ENCODE assay signal across 8 mouse cellular contexts in the genomic region with DNA sequence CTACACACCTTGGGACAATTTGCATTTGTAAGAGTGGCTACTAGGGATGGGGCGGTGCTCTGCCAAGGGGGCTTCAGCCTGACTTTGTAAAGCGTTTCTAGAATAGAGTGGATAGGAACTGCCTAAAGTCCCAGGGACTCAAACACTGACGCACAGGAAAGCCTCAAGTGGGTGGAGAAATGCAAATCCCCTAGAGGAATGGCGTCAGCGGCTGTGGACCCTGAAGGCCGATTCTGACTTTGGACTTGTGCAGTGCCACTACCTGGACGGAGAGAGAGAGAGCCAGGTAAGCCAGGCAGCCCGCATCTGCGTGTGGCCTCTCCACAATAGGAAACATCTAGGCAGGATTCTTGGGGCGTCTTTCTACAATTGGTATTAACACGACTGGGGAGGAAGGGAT. TPM values are rescaled to one million over a fixed set of nuclear protein-coding genes. Genes with fewer than 3 reads are reported as not detected.
DNase-seq lines count a peak whose midpoint lies in the region; ATAC-seq and TF ChIP-seq lines count a peak whose summit lies in the region.

No protein-coding gene starts in this region.

- no peak for ATAC-seq in hindbrain, embryonic 11.5 days (ENCODE audit: low FRiP score)
- ATAC-seq in liver, embryonic 14.5 days (ENCODE audit: insufficient read depth): no peak
- ATAC-seq in monocyte, adult 5-6 weeks (replicated peaks; ENCODE audit: insufficient number of reproducible peaks, low FRiP score, low TSS enrichment, poor library complexity, severe bottlenecking): peak; percentile 68

- 5% methylated on average over 11 of the region's 11 CpGs for WGBS in hindbrain, embryonic 11.5 days
- WGBS in liver, embryonic 14.5 days (ENCODE audit: insufficient replicate concordance): 2% methylated on average over 11 of the region's 11 CpGs

- no peak overlapping the region for H3K27ac ChIP-seq in hindbrain, embryonic 11.5 days (ENCODE audit: low read depth, low read length)
- H3K27ac ChIP-seq in liver, embryonic 14.5 days: no peak overlapping the region

- no peaks in the 10 kb centered on the region for H3K36me3 ChIP-seq in hindbrain, embryonic 11.5 days (ENCODE audit: control insufficient read depth, insufficient read depth, low read length)
- no peaks in the 10 kb centered on the region for H3K36me3 ChIP-seq in liver, embryonic 14.5 days (replicated peaks; ENCODE audit: control insufficient read depth, insufficient read depth, low read depth)

- no peaks in the 10 kb centered on the region for H3K27me3 ChIP-seq in hindbrain, embryonic 11.5 days (ENCODE audit: control insufficient read depth, insufficient read depth, low read length)
- no peaks in the 10 kb centered on the region for H3K27me3 ChIP-seq in liver, embryonic 14.5 days (ENCODE audit: control insufficient read depth, insufficient read depth, low read length)

- H3K4me3 ChIP-seq in hindbrain, embryonic 11.5 days (ENCODE audit: low read depth, low read length): 0 out of 2 replicates have a peak overlapping the region, but pooled peaks have one; percentile 6
- H3K4me3 ChIP-seq in liver, embryonic 14.5 days (ENCODE audit: insufficient read depth in 1 of 2, low read depth in 2 of 2, low read length in 2 of 2): peak overlapping the region; percentile 26 to 55; a peak in 3 of 4 replicates

- H3K9me3 ChIP-seq in hindbrain, embryonic 11.5 days (ENCODE audit: control insufficient read depth, low read length): no peaks in the 10 kb centered on the region
- no peaks in the 10 kb centered on the region for H3K9me3 ChIP-seq in liver, embryonic 14.5 days (ENCODE audit: control insufficient read depth, low read length)

- H3K9ac ChIP-seq in hindbrain, embryonic 11.5 days (ENCODE audit: low read depth, low read length): no peak overlapping the region
- H3K9ac ChIP-seq in liver, embryonic 14.5 days (replicated peaks): no peak overlapping the region

- peak overlapping the region; percentile 21 for H3K4me2 ChIP-seq in hindbrain, embryonic 11.5 days (replicated peaks; ENCODE audit: low read depth, low read length)
- peak overlapping the region; percentile 38 for H3K4me2 ChIP-seq in liver, embryonic 14.5 days (ENCODE audit: low read depth)

- no peaks in the 10 kb centered on the region; the same call in 1 of the 2 replicates for H3K4me1 ChIP-seq in hindbrain, embryonic 11.5 days (replicated peaks; ENCODE audit: control insufficient read depth, insufficient read depth, low read length)
- H3K4me1 ChIP-seq in liver, embryonic 14.5 days (replicated peaks; ENCODE audit: control insufficient read depth in 2 of 2, insufficient read depth in 2 of 2, low read length in 1 of 2): 0 out of 4 replicates have a peak, but pooled peaks cover 0 to 1% of the 10 kb centered on the region in 2 experiments

- no peak for TF ChIP-seq EP300 in liver, embryonic 14.5 days (IDR thresholded peaks at IDR 0.05; ENCODE audit: low read depth)

- TF ChIP-seq CTCF in liver, embryonic 14.5 days (IDR thresholded peaks at IDR 0.05; ENCODE audit: low read depth): no peak

- DNase-seq in R1 (ENCODE audit: low read depth, low spot score): peak; percentile 77
- peak; percentile 47 for DNase-seq in embryo, embryonic 10.5 days (ENCODE audit: low spot score)
- DNase-seq in hindbrain, embryonic 11.5 days (ENCODE audit: low spot score): peak; percentile 12
- DNase-seq in liver, embryonic 14.5 days (ENCODE audit: low read depth in 3 of 3, low spot score in 3 of 3): no peak
- no peak for DNase-seq in urinary bladder, postnatal 10 days (ENCODE audit: low spot score)
- DNase-seq in cerebellum, postnatal 36 days: no peak
- DNase-seq in frontal cortex, postnatal 14 days (ENCODE audit: low spot score in 2 of 2): no peak

RNA-seq across cellular contexts. Expression of a gene that starts 21.5 kb away (rescaled TPM):
- 0.93 and 0.95 TPM in 2 replicates for polyA plus RNA-seq in hindbrain, embryonic 11.5 days (2014; fragmentation: Nextera tagmentation; extraction: Ambion mirVana)
- polyA plus RNA-seq in liver, embryonic 14.5 days (2012; rRNA removed): 0.32 and 0.42 TPM in 2 replicates
- polyA plus RNA-seq in liver, embryonic 14.5 days (2014; fragmentation: Nextera tagmentation; extraction: Ambion mirVana): 1.5 and 1.8 TPM in 2 replicates
- 78.3 to 278 TPM (median 108 TPM) in 3 replicates for total RNA-seq in monocyte, adult 5-6 weeks (2017)

Comparison
In these comparisons a context has a peak if more than half of its experiments do, and no peak if none do; other contexts are left out.
1. DNase-seq: peak in R1 (single experiment), embryo, embryonic 10.5 days (single experiment) and hindbrain, embryonic 11.5 days (single experiment); none in liver, embryonic 14.5 days (0 of 3), urinary bladder, postnatal 10 days (single experiment), cerebellum, postnatal 36 days (0 of 2) and frontal cortex, postnatal 14 days (0 of 2).